Mouse (Mus musculus): ENCODE results near the gene Gm20812. TPM values are rescaled to one million over a fixed set of nuclear protein-coding genes. Genes with fewer than 3 reads are reported as not detected.
"Not testable (repeated sequence)": the region's sequence is repeated elsewhere in the genome, so short reads cannot be mapped to it uniquely, and the experiment has no call there.

Gene Gm20812
- not detected in 2 replicates for polyA plus RNA-seq (2015; fragmentation: Nextera tagmentation; extraction: Ambion mirVana)

- H3K27ac ChIP-seq; ATAC-seq (replicated peaks; ENCODE audit: low FRiP score); H3K27me3 ChIP-seq; H3K4me3 ChIP-seq (replicated peaks); H3K4me2 ChIP-seq; H3K9ac ChIP-seq; H3K9me3 ChIP-seq (replicated peaks); H3K36me3 ChIP-seq; H3K4me1 ChIP-seq: not testable (repeated sequence)
- WGBS: no CpG with 5 or more reads among the region's 3 CpGs
Measured at GRCm38 (mm10) chrY:12381681-12382080, at the start of gene Gm20812. Gm20812 (plus strand) TSS chrY:12381981.

Other genes with a start within 250 kb of the Gm20812 start
- not detected in 2 replicates for gene Gm29554, start 108.0 kb upstream of the Gm20812 start, polyA plus RNA-seq (2015; fragmentation: Nextera tagmentation; extraction: Ambion mirVana)